Mouse (Mus musculus): ENCODE data around the gene Ddn.

GRCm38 (mm10) chr15:98790761-98791160 lies 18.5 kb downstream of the Ddn start:
- no peak for TF ChIP-seq CTCF (IDR thresholded peaks at IDR 0.05; ENCODE audit: low read depth)
- no peak for TF ChIP-seq EP300 (IDR thresholded peaks at IDR 0.05; ENCODE audit: low read depth)

Measured in liver, postnatal 0 days (tissue).